Mouse (Mus musculus): ENCODE measurements around the gene Plxna4.

Gene Plxna4

DNA sequence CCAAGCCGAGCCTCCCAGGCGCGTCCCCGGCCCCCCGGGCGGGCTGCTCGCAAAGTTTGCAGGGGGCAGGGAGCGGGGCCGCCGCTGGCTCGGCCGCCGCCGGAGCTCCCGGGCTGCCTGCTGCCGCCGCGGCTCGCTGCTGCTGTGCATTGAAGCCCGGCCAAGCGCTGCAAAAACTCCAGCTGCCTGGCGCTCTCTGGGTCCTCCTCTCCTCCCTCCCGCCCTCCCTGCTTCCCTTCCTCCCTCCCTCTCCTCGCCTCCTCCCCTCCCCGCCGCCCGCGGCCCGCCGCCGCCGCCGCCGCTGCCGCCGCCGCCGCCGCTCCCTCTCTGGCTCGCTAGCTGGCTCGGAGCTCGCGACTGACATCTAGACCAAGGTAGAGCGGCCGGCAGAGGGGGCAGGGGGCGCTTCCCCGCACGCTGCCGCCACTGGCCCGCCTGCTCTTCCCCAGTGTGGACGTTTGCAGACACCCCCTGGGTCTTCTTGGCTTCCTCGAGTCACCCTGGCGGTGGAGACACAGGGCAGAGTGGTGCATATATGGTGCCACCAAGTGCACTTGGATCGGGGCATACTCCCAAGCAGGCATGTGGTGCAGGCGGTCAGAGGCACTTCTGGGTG, at the start of gene Plxna4:
Gene Plxna4 (minus strand): TSS at position 137 of the 616 bp plus-strand sequence.
- DNase-seq: peak; percentile 62

DNA sequence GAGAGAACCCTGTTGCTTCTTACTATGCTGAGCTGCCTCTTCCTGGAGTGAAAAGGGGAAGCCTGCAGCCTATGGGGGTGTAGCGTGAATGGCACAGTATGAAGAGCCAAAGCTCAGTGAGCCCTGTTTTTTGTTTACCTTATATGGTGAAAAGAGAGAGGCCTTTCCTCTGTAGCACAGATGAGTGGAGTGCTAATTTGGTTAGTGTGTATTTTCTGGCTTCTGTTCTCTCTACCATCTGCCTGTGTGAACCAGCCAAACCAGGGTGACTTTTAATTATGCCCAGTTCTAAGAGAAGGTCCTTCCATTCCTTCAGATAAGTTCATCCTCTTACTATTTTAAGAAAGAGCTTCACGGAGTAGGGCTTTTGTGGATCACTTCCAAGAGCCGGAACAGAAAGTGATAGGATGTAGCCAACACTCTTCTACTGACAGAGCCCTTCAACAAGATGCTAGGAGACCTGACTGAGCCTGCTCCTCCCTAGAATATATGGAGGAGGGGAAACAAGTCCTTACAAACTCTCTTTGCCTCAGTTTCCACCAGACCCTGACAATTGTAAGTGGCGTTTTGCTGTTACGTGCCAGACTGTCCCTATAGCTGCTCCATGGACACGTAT, 49.7 kb upstream of the Plxna4 start:
- DNase-seq: no peak

- no peak for DNase-seq
Measured at GRCm38 (mm10) chr6:32610712-32611111, 22.7 kb upstream of the Plxna4 start.

DNA sequence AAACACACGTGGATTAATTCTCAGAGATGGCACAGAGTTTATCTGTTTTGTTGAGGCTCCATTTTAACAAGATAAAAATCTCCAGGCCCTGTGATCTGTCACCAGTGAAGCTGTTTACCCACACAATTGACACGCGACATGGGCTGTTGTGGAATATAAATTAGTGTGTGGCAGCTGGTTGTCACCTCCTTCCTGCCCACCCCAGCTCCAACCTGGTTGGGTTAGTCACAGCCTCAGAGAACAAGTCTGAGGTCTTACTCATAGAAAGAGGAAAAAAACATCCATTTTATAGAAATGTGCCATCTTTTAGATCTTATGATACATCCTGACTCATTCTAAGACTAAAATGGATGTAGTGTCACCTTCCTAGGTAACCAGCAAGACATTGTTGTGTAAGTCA, 18.8 kb upstream of the Plxna4 start:
- no peak for DNase-seq

GRCm38 (mm10) chr6:32605581-32605980, 17.6 kb upstream of the Plxna4 start:
- DNase-seq: no peak

DNA sequence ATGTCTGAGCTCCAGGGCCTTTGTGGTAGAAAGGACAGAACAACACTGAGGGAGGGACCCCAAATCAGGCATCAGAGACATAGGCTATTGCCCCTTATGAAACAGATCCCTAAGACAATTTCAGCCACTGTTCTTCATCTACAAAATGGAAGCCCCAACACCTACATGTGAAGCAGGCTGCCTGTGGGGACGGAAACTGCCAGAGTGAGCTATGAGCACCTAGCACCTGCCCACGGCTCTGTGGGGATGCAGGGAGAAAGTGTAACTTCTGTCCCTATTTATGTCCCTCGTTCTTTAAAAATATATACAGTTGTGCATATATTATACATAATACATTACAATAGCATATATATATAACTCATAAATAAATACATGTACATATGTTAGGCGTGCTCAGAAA, 16.9 kb upstream of the Plxna4 start:
- DNase-seq: no peak

GRCm38 (mm10) chr6:32602130-32602529, 14.1 kb upstream of the Plxna4 start:
- DNase-seq: no peak

DNA sequence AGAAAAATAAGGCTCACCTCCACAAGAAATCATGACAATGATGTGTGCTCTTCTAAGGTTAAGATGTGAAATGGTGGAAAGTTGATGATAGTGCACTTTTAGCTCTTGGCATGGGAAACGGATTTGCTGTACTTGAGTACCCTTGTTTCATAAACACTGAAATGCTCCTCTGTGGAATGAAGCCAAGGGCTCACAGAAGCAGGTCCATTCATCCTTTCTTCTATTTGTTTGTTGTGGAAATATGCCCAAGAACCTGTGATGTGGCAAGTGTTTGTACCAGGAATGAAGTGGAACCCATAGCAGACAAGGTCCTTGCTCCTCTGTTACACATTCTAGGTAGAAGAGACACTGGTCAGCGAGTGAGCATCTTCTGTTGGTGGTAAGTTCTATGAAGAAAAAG, 13.3 kb upstream of the Plxna4 start:
- no peak for DNase-seq

- DNase-seq: no peak
Measured at GRCm38 (mm10) chr6:32595591-32595990, 7.6 kb upstream of the Plxna4 start.

DNA sequence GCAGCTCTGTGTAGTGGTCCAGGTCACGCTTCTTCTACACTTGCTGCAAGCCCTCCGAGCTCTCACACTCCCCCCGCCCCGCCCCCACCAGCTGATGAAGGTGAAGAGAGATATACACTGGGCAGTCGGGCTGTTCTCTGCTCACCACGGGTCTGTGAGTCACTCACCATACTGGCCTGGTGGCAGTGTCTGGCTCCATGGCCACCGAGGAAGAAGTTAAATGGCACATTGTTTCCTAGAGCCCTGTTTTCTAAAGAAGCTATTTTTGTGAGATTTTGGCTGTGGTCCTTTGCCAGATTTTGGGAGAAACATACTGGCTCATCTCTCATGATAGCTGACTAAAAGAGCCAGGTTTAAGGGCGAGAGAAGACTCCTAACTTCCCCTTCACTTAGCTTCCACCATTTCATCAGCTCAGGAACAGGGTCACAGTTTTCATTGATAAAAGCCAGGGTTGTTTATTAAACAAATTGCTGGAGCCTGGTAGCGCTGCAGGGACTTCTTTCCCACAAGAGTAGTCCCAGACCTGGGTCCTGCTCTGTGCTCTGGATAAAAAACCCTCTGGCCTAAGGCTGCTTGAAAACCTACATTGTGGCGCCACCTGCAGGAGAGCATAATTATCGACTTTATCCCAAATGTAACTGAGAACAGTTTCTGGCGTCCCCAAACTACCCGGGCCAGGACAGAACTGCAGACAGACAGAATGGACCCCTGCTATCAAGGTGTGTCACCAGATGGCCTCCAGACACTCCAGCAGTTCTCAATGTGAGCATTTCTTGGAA, 3.2 kb upstream of the Plxna4 start:
- peak; percentile 42 for DNase-seq

GRCm38 (mm10) chr6:32589632-32590031, 1.6 kb upstream of the Plxna4 start:
- no peak for DNase-seq

DNA sequence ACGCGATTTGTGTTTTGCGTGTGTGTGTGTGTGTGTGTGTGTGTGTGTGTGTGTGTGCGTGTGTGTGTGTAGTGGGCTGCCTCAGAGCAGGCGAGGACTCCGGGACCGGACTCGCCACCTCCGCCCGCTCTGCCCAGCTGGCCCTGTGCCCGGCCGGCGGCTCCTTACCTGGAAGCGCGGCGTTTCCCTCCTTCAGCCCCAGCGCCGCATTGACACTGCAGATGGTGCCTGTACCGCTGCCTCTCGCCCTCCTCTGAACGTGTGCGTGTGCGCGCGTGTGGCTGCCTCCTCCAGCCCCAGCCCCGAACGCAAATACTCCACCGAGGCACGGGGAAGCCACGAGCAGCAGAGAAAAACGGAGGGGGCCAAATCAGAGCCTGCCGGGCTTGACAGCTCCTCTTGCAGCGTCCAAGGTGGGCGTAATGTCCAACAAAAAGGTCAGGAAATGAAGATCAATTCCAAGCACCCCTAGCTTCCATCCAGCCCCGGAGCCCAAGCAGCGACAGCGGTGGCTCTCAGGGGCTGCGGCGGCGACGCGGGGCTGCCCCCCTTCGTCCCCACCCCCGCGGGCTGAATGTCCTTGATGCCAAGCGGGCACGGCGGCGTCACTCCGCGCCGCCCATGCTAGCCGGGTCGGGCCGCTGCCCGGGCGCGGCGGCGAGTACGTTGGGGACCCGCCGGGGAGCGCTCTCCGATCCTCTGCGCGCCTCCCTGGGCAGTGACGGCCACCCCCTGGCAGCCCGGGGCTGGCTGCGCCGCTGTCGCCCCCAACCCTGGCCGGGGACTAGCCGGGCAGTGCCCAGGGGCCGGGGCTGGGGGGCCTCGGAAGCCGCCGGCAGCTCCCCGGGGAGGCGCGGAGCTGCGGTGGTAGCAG, 619 bp downstream of the Plxna4 start:
- DNase-seq: peak; percentile 37

DNA sequence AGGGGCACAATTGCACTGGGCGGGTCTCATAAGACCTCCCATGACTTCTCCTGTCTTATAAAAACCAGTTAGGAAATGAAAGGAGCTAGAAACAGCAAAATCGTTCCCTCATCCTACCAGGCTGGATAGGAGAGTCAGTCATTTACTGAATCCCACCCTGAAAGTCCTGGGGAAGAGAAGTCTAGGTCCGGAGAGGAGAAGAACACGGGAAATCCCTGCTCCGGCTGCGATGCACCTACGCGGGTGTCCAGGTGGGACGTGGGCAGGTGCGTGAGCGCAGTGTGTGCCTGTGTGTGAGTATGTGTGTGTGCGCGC, 1.2 kb downstream of the Plxna4 start:
- no peak for DNase-seq

GRCm38 (mm10) chr6:32586390-32586789, 1.6 kb downstream of the Plxna4 start:
- DNase-seq: no peak

DNA sequence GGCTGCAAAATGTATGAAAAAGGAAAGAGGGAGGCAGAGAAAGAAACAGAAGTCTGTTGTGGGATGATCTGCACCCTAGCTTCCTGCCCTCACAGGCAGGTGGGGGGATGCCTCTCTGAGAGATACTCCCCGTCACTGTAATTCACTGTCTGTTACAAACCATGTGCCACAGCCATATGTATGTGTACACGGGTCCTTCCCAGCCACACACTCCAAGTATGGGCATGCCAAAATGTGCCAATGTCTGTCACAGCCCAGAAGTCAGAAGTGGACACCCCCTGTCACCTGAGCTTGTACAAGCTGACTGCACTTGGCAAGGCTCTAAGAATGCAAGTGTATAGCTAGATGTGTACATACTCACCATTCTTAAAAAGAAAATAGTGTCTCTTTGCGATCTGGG, 2.8 kb downstream of the Plxna4 start:
- no peak for DNase-seq

GRCm38 (mm10) chr6:32584243-32584880, 3.6 kb downstream of the Plxna4 start:
- no peak for DNase-seq

- no peak for DNase-seq
Measured at GRCm38 (mm10) chr6:32583582-32583981, 4.4 kb downstream of the Plxna4 start.

DNA sequence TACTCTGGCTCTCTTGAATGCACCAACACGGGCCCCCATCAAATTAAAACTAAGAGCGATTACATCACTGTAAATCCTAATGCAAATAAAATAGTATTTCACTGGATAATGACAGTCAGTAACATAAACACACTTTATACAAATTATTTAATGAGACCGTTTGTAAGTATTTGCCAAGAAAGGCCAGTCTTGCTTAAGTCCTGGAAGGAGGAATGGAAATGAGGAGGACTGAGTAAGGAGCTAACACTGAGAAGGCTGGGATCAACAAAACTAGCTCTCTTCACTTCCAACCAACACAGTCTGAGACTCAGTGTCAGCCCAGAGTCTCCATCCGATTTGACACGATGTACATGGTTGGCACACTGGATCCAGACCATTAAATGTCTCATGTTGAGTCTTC, 16.5 kb downstream of the Plxna4 start:
- DNase-seq: no peak

DNA sequence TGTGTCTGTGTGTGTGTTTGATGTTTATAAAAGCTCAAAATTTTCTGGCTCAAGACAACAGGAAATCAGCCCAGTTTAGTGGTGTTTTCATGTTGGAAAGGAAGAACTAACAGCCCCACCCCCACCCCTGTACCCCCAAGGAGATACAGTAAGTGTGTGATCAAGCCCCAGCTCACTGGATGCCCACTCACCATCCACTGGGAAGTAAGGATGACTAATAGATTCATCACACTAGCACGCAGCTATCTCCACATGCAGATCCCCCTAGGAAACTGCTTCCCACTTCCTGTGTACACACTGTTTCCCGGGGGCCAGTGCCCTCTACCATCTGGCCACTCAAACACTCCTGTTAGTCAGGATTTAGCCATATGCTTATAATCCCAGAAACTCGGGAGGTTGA, 17.5 kb downstream of the Plxna4 start:
- no peak for DNase-seq

DNA sequence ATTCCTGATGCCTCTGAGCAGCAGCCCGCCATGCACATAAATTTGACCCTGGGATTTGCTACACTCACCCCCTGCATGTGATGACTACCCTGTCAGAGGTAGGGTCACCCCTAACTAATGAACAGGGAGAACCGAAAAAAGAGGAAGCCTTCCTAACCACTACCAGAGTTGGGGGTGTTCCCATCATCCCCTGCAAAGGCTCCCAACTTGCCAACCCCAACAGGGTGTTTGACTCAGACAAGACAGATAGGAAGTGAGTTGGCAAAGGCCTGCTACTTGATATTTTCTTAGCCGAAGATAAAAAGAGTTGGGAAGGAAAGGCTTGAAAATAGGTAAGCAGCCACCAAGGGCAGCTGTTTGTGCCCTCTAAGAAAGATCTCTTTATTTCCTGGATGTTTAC, 18.1 kb downstream of the Plxna4 start:
- DNase-seq: no peak

GRCm38 (mm10) chr6:32546915-32547314, 41.1 kb downstream of the Plxna4 start:
- DNase-seq: no peak

DNA sequence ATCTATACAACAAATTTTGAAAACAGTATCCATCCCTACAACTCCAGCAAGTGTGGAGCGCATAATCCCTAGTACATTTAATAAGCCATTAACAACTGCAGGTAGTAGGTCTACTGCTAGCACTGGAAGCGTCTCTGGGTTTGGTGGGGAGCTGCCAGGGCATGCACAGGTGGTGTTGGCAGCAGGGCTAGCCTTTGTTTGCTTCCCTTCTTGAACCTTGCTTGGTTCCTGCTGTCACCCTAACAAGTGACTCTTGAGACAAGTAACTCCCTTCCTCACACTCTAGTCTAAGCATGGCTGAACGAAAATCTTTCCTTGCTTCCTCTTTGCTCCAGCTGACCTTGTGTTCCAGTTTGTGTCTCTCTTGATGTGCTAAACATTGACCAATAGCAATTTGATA, 44.0 kb downstream of the Plxna4 start:
- DNase-seq: no peak

- DNase-seq: no peak
Measured at GRCm38 (mm10) chr6:32540155-32540554, 47.8 kb downstream of the Plxna4 start.
